Mouse (Mus musculus) liver, embryonic 16.5 days (tissue): ENCODE results near the gene Arg1. TPM values are rescaled to one million over a fixed set of nuclear protein-coding genes. Genes with fewer than 3 reads are reported as not detected.

Experiments
- ATAC-seq: fragments of 200-750 bp; cut with Nextera tagmentation; 2 replicates; pipeline ENCODE4 v1.8.0; 2017; ENCODE audit warnings: low read depth, mild to moderate bottlenecking, moderate number of reproducible peaks, moderate library complexity
- H3K27ac ChIP-seq: fragments of 300-500 bp; sonication (generic); 2 replicates; pipeline ENCODE4 v1.5.1; 2014; ENCODE audit warnings: mild to moderate bottlenecking, low read length
- H3K27me3 ChIP-seq: fragments of 300-500 bp; sonication (generic); 2 replicates; pipeline ENCODE4 v1.6.1; 2014; ENCODE audit warnings: low read depth, low read length, mixed read lengths; ENCODE audit not compliant: control insufficient read depth, insufficient read depth
- H3K36me3 ChIP-seq: fragments of 300-500 bp; sonication (generic); 2 replicates; pipeline ENCODE4 v1.6.1; 2014; ENCODE audit warnings: mild to moderate bottlenecking; ENCODE audit not compliant: control insufficient read depth, insufficient read depth
- H3K4me1 ChIP-seq: fragments of 300-500 bp; sonication (generic); 2 replicates; pipeline ENCODE4 v1.6.1; 2014; ENCODE audit warnings: low read depth, low read length, mixed read lengths; ENCODE audit not compliant: control insufficient read depth
- H3K4me2 ChIP-seq: fragments of 300-500 bp; sonication (generic); 2 replicates; pipeline ENCODE4 v1.6.1; 2014; ENCODE audit warnings: low read depth, low read length, mixed read lengths
- H3K4me3 ChIP-seq: fragments of 300-500 bp; sonication (generic); 2 replicates; pipeline ENCODE4 v1.5.1; 2014; ENCODE audit warnings: low read depth, mild to moderate bottlenecking, low read length
- H3K9ac ChIP-seq: fragments of 300-500 bp; sonication (generic); 2 replicates; pipeline ENCODE4 v1.6.1; 2014; ENCODE audit warnings: low read depth, low read length
- H3K9me3 ChIP-seq: fragments of 300-500 bp; sonication (generic); replicated peaks from 2 replicates; pipeline ENCODE4 v1.6.1; 2016; ENCODE audit warnings: low read length; ENCODE audit not compliant: control insufficient read depth
- WGBS: fragments of 180-500 bp; shearing (Covaris S2); extraction: QIAGEN DNeasy Blood & Tissue Kit; methylation state at CpG from one replicate; pipeline ENCODE4 v1.1.7; 2014; ENCODE audit not compliant: insufficient replicate concordance; 5-methylcytosine and 5-hydroxymethylcytosine counted together
- polyA plus RNA-seq: library from polyadenylated mRNA; unstranded; fragments of >200 nt; fragmentation: Nextera tagmentation; extraction: Ambion mirVana; gene quantifications from 2 replicates; pipeline ENCODE4 v1.2.1, GENCODE M21; 2015

The Arg1 gene
- polyA plus RNA-seq, 1 experiment from 2014 or later: 122 TPM

- H3K9ac ChIP-seq: no peak overlapping the region
- no peak overlapping the region for H3K27ac ChIP-seq
- no peak overlapping the region for H3K4me3 ChIP-seq
- WGBS: 62% methylated on average over 15 of the region's 15 CpGs
- no peaks in the 10 kb centered on the region for H3K36me3 ChIP-seq
- H3K27me3 ChIP-seq: no peaks in the 10 kb centered on the region
- no peak overlapping the region for H3K4me2 ChIP-seq
- no peaks in the 10 kb centered on the region for H3K4me1 ChIP-seq
- ATAC-seq: no peak
- H3K9me3 ChIP-seq: no peaks in the 10 kb centered on the region
Measured at GRCm38 (mm10) chr10:24958280-24959042, 31.2 kb upstream of the Arg1 start.

GRCm38 (mm10) chr10:24953876-24954275 lies 26.6 kb upstream of the Arg1 start:
- H3K4me1 ChIP-seq: no peaks in the 10 kb centered on the region; the same call in 1 of the 2 replicates
- no peaks in the 10 kb centered on the region for H3K27me3 ChIP-seq
- H3K4me2 ChIP-seq: no peak overlapping the region
- no peak overlapping the region for H3K4me3 ChIP-seq
- ATAC-seq: no peak
- no peak overlapping the region for H3K9ac ChIP-seq
- 56% methylated on average over 6 of the region's 6 CpGs for WGBS
- no peaks in the 10 kb centered on the region for H3K36me3 ChIP-seq
- H3K9me3 ChIP-seq: no peaks in the 10 kb centered on the region
- no peak overlapping the region for H3K27ac ChIP-seq

GRCm38 (mm10) chr10:24952549-24952948 lies 25.3 kb upstream of the Arg1 start:
- Histone ChIP-seq H3K9ac (no peak overlapping the region), H3K4me3 (no peak overlapping the region), H3K9me3 (no peaks in the 10 kb centered on the region), H3K27me3 (no peaks in the 10 kb centered on the region), H3K27ac (no peak overlapping the region), H3K4me1 (no peaks in the 10 kb centered on the region; the same call in 1 of the 2 replicates), H3K36me3 (no peaks in the 10 kb centered on the region), H3K4me2 (no peak overlapping the region)
- no peak for ATAC-seq
- 61% methylated on average over 7 of the region's 7 CpGs for WGBS

GRCm38 (mm10) chr10:24951575-24951974 lies 24.3 kb upstream of the Arg1 start:
- Histone ChIP-seq H3K27ac (peak overlapping the region; percentile 23), H3K9me3 (no peaks in the 10 kb centered on the region), H3K36me3 (no peaks in the 10 kb centered on the region), H3K4me3 (no peak overlapping the region), H3K4me1 (no peaks in the 10 kb centered on the region; the same call in 1 of the 2 replicates), H3K9ac (no peak overlapping the region), H3K27me3 (no peaks in the 10 kb centered on the region), H3K4me2 (no peak overlapping the region)
- WGBS: 74% methylated on average over 8 of the region's 8 CpGs
- peak; percentile 66 for ATAC-seq

GRCm38 (mm10) chr10:24950223-24950622 lies 22.9 kb upstream of the Arg1 start:
- Histone ChIP-seq H3K9ac (no peak overlapping the region), H3K4me3 (no peak overlapping the region), H3K36me3 (no peaks in the 10 kb centered on the region), H3K4me2 (no peak overlapping the region), H3K27ac (no peak overlapping the region), H3K9me3 (no peaks in the 10 kb centered on the region), H3K27me3 (no peaks in the 10 kb centered on the region), H3K4me1 (no peaks in the 10 kb centered on the region; the same call in 1 of the 2 replicates)
- ATAC-seq: no peak
- 44% methylated on average over 4 of the region's 4 CpGs for WGBS

- Histone ChIP-seq H3K4me2 (peak overlapping the region; percentile 30; the same call in 1 of the 2 replicates), H3K27ac (peak overlapping the region; percentile 85), H3K9ac (no peak overlapping the region), H3K9me3 (no peaks in the 10 kb centered on the region), H3K4me3 (no peak overlapping the region), H3K4me1 (no peaks in the 10 kb centered on the region; the same call in 1 of the 2 replicates), H3K27me3 (no peaks in the 10 kb centered on the region), H3K36me3 (no peaks in the 10 kb centered on the region)
- peak; percentile 81 for ATAC-seq
- 65% methylated on average over 8 of the region's 8 CpGs for WGBS
Measured at GRCm38 (mm10) chr10:24948278-24948677, 21.0 kb upstream of the Arg1 start.

GRCm38 (mm10) chr10:24947871-24948270 lies 20.6 kb upstream of the Arg1 start:
- Histone ChIP-seq H3K27me3 (no peaks in the 10 kb centered on the region), H3K4me3 (no peak overlapping the region), H3K4me1 (no peaks in the 10 kb centered on the region; the same call in 1 of the 2 replicates), H3K4me2 (peak overlapping the region; percentile 30; the same call in 1 of the 2 replicates), H3K36me3 (no peaks in the 10 kb centered on the region), H3K27ac (peak overlapping the region; percentile 85), H3K9ac (no peak overlapping the region), H3K9me3 (no peaks in the 10 kb centered on the region)
- 42% methylated on average over 3 of the region's 3 CpGs for WGBS
- ATAC-seq: peak; percentile 63

- Histone ChIP-seq H3K9me3 (no peaks in the 10 kb centered on the region), H3K27ac (no peak overlapping the region), H3K4me3 (no peak overlapping the region), H3K4me1 (no peaks in the 10 kb centered on the region; the same call in 1 of the 2 replicates), H3K9ac (no peak overlapping the region), H3K4me2 (no peak overlapping the region), H3K27me3 (no peaks in the 10 kb centered on the region), H3K36me3 (no peaks in the 10 kb centered on the region)
- 0 out of 2 replicates have a peak, but pooled peaks have one; percentile 37 for ATAC-seq
- WGBS: 55% methylated on average over 6 of the region's 6 CpGs
Measured at GRCm38 (mm10) chr10:24930143-24930542, 2.9 kb upstream of the Arg1 start.

- ATAC-seq: 0 out of 2 replicates have a peak, but pooled peaks have one; percentile 14
- Histone ChIP-seq H3K9me3 (no peaks in the 10 kb centered on the region), H3K27ac (no peak overlapping the region), H3K4me2 (peak overlapping the region; percentile 31), H3K4me1 (no peaks in the 10 kb centered on the region; the same call in 1 of the 2 replicates), H3K36me3 (no peaks in the 10 kb centered on the region), H3K4me3 (peak overlapping the region; percentile 27), H3K9ac (no peak overlapping the region), H3K27me3 (no peaks in the 10 kb centered on the region)
- 15% methylated on average over 12 of the region's 12 CpGs for WGBS
Measured at GRCm38 (mm10) chr10:24928072-24928471, 788 bp upstream of the Arg1 start.
